Mouse (Mus musculus) olfactory bulb, adult 2 months (tissue): ENCODE data around the gene Cox6a2.

Experiments used
- CTCF ChIP-seq: fragments of 200-500 bp; IDR thresholded peaks from 2 replicates; pipeline ENCODE4 v1.5.1; 2012; ENCODE audit warnings: low read depth, mild to moderate bottlenecking, low read length, moderate library complexity; ENCODE audit not compliant: insufficient read depth
- POLR2A ChIP-seq: fragments of 200-500 bp; IDR thresholded peaks from 2 replicates; pipeline ENCODE4 v1.6.1; 2012; ENCODE audit warnings: mild to moderate bottlenecking, low read depth, low read length, moderate library complexity; ENCODE audit not compliant: insufficient read depth

- TF ChIP-seq POLR2A (no peak), CTCF (no peak)
These were observed 39.8 kb downstream of the Cox6a2 start for GRCm38 (mm10) chr7:128166391-128166790.
